Mouse (Mus musculus): ENCODE data around the gene Slc25a20. TPM values are rescaled to one million over a fixed set of nuclear protein-coding genes. Genes with fewer than 3 reads are reported as not detected.
"Not testable (repeated sequence)": the region's sequence is repeated elsewhere in the genome, so short reads cannot be mapped to it uniquely, and the experiment has no call there.

Gene Slc25a20
- polyA plus RNA-seq, 1 experiment from 2014 or later, result 25.0 TPM

DNA sequence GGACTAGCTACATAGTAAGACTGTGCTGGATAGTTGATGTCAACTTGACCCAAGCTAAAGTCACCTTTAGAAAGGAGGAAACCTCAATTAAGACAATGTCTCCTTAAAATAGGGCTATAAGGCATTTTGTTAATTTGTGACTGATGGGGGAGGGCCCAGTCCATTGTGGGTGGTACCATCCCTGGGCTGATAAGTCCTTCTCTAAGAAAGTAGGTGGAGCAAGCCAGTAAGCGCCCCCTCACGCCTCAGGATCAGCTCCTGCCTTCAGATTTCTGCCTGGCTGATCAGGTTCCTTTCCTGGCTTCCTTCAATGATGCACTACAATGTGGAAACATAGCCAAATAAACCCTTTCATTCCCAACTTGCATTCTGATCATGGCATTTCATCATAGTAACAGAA is 26.5 kb upstream of the Slc25a20 start:
- ATAC-seq (replicated peaks; ENCODE audit: low FRiP score) (no peak; the same call in 1 of the 2 replicates), DNase-seq (ENCODE audit: low spot score) (no peak)
- WGBS, result 44% methylated on average over 2 of the region's 2 CpGs
- H3K4me3 ChIP-seq (ENCODE audit: low read depth, low read length), result no peak overlapping the region
- H3K4me2 ChIP-seq, result no peak overlapping the region
- H3K36me3 ChIP-seq (ENCODE audit: control insufficient read depth, insufficient read depth, low read length), result peaks cover 4% of the 10 kb centered on the region; the same call in 1 of the 2 replicates
- H3K4me1 ChIP-seq (replicated peaks; ENCODE audit: control insufficient read depth, insufficient read depth, low read length), result peaks cover 14% of the 10 kb centered on the region
- H3K27me3 ChIP-seq (replicated peaks; ENCODE audit: control insufficient read depth, insufficient read depth, low read length), result no peaks in the 10 kb centered on the region
- no peak overlapping the region for H3K27ac ChIP-seq (ENCODE audit: low read depth, low read length)
- no peaks in the 10 kb centered on the region for H3K9me3 ChIP-seq (ENCODE audit: control insufficient read depth, low read length)
- H3K9ac ChIP-seq (ENCODE audit: low read depth, low read length), result no peak overlapping the region

DNA sequence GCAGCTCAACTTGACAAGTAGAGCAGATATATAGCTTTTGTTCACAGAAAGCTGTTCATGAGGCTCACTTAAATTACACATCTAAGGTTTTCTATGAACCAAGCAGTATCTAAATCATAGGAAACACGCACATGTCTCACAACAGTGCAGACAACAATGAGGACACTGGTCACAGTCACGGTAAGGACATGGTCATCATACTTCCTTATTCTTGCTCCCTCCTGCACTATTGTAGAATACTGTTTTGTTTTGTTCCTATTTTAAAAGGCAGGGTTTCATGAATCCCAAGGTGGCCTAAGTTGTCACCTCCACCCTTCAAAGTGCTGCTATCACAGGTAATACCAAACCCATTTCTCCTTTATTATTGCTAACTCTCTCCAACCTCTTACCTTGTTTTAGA is 22.1 kb upstream of the Slc25a20 start:
- peaks cover 12% of the 10 kb centered on the region; the same call in 1 of the 2 replicates for H3K36me3 ChIP-seq (ENCODE audit: control insufficient read depth, insufficient read depth, low read length)
- H3K9ac ChIP-seq (ENCODE audit: low read depth, low read length), result no peak overlapping the region
- no peak for ATAC-seq (replicated peaks; ENCODE audit: low FRiP score)
- H3K9me3 ChIP-seq (ENCODE audit: control insufficient read depth, low read length), result no peaks in the 10 kb centered on the region
- no peak for DNase-seq (ENCODE audit: low spot score)
- H3K27ac ChIP-seq (ENCODE audit: low read depth, low read length), result no peak overlapping the region
- H3K27me3 ChIP-seq (replicated peaks; ENCODE audit: control insufficient read depth, insufficient read depth, low read length), result no peaks in the 10 kb centered on the region
- peaks cover 5% of the 10 kb centered on the region for H3K4me1 ChIP-seq (replicated peaks; ENCODE audit: control insufficient read depth, insufficient read depth, low read length)
- 66% methylated on average over 2 of the region's 2 CpGs for WGBS
- H3K4me2 ChIP-seq, result no peak overlapping the region
- no peak overlapping the region for H3K4me3 ChIP-seq (ENCODE audit: low read depth, low read length)

DNA sequence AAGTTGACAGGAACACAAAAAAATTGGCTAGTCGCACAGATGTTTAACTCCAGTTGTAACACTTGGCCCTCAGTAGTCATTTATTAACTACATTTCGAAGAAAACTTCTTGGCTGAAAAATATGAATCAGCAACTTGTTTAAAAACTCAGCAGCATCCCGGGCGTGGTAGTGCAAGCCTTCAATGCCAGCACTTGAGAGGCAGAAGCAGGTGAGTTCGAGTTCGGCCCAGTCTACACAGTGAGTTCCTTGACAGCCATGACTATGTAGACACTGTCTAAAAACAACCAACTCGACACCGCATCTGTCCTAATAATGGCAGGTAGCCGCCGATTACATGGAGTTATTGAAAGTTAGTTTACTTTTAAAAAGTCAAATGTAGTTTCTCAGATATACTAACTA is 13.7 kb upstream of the Slc25a20 start:
- Histone ChIP-seq H3K27ac (ENCODE audit: low read depth, low read length) (peak overlapping the region; percentile 87), H3K4me1 (replicated peaks; ENCODE audit: control insufficient read depth, insufficient read depth, low read length) (peaks cover 18% of the 10 kb centered on the region), H3K36me3 (ENCODE audit: control insufficient read depth, insufficient read depth, low read length) (no peaks in the 10 kb centered on the region), H3K9me3 (ENCODE audit: control insufficient read depth, low read length) (no peaks in the 10 kb centered on the region), H3K4me2 (peak overlapping the region; percentile 91), H3K9ac (ENCODE audit: low read depth, low read length) (peak overlapping the region; percentile 79), H3K27me3 (replicated peaks; ENCODE audit: control insufficient read depth, insufficient read depth, low read length) (no peaks in the 10 kb centered on the region), H3K4me3 (ENCODE audit: low read depth, low read length) (peak overlapping the region; percentile 80)
- DNase-seq (ENCODE audit: low spot score) (no peak), ATAC-seq (replicated peaks; ENCODE audit: low FRiP score) (no peak)
- 29% methylated on average over 10 of the region's 10 CpGs for WGBS

DNA sequence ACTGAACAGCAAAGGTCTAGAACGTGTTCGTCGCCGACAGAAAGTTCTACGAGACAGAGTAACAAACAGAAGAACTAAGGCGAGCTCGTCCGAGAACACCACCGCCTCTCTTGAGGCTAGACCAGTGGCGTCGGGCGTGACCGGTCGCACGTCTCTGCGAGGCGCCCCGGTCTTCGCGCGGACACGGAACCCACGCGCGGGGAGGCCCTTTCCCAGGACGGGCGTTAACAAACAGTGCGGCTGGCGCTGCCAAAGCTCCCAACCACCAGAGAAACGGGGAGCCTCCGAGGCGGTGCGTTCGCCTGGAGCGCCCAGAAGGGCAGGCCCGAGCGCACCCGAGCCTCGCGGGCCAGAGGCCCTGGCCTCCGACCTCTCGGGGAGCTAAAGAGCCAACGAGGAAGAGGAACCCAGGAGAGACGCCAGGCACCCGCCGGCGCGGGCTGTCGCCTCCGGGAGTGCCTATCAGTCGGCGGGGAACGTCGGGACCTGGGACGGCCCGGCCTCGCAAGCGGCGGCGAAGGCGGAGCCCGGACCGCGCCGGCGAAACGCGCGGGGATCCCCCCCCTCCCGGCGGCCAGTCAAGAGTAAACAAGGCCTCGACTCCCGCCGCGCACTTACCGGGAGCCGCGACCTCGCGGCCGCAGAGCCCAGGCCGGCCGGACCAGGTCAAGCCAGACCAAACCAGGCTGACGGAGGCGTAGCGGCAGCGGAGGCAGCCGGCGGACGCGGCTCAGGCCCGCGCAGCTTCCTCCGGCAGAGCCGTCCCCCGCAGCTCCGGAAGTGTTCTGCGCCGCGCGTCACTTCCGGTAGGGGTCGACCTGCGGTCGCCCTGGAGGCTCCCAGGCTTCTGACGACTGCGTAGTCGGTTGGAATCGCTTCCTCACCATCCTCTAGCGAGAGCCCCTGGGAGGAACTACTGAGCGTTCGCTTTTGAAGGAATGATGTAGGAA is 13.0 kb upstream of the Slc25a20 start, which contains the start of gene Arih2:
Gene Arih2 (minus strand): TSS at position 776 of the 950 bp plus-strand sequence.
- peak within 1 kb of the TSS; percentile 91 for H3K4me2 ChIP-seq

DNA sequence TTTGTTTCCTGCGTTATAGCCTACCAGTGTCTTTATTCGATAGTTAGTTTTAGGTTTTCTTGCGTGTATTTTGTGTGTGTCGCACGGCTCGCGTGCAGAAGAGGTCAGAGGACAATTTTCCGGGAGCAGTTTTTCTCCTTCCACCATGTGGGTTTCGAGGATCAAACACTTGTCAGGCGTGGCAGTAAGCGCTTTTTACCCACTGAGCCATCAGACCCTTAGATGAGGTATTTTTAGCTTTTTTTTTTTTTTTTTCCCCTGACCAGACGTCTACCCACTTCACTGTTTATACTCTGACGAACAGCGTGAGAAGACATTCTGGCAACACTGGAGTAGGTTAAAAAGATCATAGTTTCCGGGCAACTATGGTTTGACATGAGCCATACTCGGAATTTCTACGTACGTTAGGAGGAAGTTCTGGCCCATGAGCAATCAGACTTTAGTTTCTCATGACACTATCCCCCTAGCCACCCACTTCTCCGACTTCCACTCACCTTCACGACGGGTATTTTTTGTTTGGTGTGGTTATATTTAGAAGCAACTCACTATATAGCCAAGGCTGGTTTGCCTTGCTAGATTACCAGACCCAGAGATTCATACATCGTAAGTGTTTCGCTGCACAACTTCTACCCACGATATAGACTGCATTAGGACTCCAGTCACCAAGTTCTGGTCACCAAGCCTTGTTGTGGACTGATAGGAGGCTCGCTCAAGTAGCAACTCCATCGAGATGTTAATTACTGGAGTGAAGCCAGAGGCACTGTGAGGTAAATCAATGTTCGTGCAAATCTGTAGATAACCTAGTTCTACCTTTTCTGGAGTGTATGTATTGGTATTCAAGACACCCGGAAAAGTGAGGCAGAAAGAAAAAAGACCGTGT is 12.1 kb upstream of the Slc25a20 start:
- Histone ChIP-seq H3K4me1 (replicated peaks; ENCODE audit: control insufficient read depth, insufficient read depth, low read length) (peaks cover 18% of the 10 kb centered on the region), H3K4me2 (peak overlapping the region; percentile 91), H3K27me3 (replicated peaks; ENCODE audit: control insufficient read depth, insufficient read depth, low read length) (no peaks in the 10 kb centered on the region), H3K4me3 (ENCODE audit: low read depth, low read length) (peak overlapping the region; percentile 80), H3K36me3 (ENCODE audit: control insufficient read depth, insufficient read depth, low read length) (no peaks in the 10 kb centered on the region), H3K27ac (ENCODE audit: low read depth, low read length) (peak overlapping the region; percentile 87), H3K9me3 (ENCODE audit: control insufficient read depth, low read length) (no peaks in the 10 kb centered on the region), H3K9ac (ENCODE audit: low read depth, low read length) (peak overlapping the region; percentile 79)
- 20% methylated on average over 29 of the region's 29 CpGs for whole genome bisulfite sequencing
- peak; percentile 35; the same call in 1 of the 2 replicates for ATAC-seq (replicated peaks; ENCODE audit: low FRiP score)
- DNase-seq (ENCODE audit: low spot score), result no peak

More for the DNA sequence above, 13.0 kb upstream of the Slc25a20 start, which contains the start of gene Arih2:
- H3K9ac ChIP-seq (ENCODE audit: low read depth, low read length), result peak within 1 kb of the TSS; percentile 79
- WGBS, result under 1% methylated on average over 99 of the region's 112 CpGs
- H3K27me3 ChIP-seq (replicated peaks; ENCODE audit: control insufficient read depth, insufficient read depth, low read length), result no peaks in the 10 kb centered on the region
- H3K9me3 ChIP-seq (ENCODE audit: control insufficient read depth, low read length), result no peaks in the 10 kb centered on the region
- ATAC-seq (replicated peaks; ENCODE audit: low FRiP score) (peak; percentile 96), DNase-seq (ENCODE audit: low spot score) (peak; percentile 91)
- H3K27ac ChIP-seq (ENCODE audit: low read depth, low read length), result peak within 1 kb of the TSS; percentile 87
- peaks cover 18% of the 10 kb centered on the region for H3K4me1 ChIP-seq (replicated peaks; ENCODE audit: control insufficient read depth, insufficient read depth, low read length)
- peak within 1 kb of the TSS; percentile 80 for H3K4me3 ChIP-seq (ENCODE audit: low read depth, low read length)
- H3K36me3 ChIP-seq (ENCODE audit: control insufficient read depth, insufficient read depth, low read length), result no peaks in the 10 kb centered on the region

DNA sequence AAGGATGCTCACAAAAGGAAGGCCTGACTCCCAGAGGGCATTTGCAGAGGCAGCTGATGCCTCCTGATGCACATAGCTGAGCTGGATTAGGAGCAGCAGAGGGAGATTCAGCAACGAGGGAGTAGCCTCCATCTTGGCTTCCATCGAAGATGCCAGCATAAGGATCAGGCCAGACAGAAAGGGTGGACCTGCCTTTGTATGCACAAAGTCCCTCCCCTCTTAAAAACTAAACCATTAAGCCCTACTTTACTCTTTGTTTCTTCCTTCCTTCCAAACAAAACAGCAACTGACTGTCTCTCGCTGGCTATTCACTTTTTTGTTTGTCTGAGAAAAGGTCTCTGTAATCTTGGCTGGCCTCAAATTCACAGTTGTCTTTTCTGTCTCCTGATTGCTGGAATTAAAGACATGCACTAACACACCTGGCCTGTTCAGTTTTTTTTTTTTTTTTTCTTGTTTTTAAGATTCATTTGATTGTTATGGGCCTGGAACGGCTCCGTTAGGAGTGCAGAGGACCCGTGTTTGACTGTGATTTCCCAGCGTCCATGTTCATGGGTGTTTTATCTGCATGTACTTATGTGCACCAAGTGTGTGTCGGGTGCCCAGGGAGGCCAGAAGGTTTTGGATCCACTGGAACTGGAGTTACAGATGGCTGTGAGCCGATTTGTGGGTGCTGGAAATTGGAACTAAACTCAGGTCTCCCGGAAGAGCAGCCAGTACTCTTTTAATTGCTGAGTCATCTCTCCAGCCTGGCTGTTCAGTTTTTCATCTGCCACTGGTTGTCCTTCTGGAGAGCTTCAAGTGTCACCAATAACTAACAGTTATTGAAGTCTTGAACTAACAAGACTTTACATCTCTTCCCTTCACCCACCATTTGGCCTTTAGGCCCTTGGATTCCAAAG is 7.1 kb upstream of the Slc25a20 start:
- Histone ChIP-seq H3K27ac (ENCODE audit: low read depth, low read length) (no peak overlapping the region), H3K9me3 (ENCODE audit: control insufficient read depth, low read length) (no peaks in the 10 kb centered on the region), H3K27me3 (replicated peaks; ENCODE audit: control insufficient read depth, insufficient read depth, low read length) (no peaks in the 10 kb centered on the region), H3K4me3 (ENCODE audit: low read depth, low read length) (no peak overlapping the region), H3K36me3 (ENCODE audit: control insufficient read depth, insufficient read depth, low read length) (no peaks in the 10 kb centered on the region), H3K4me2 (no peak overlapping the region), H3K4me1 (replicated peaks; ENCODE audit: control insufficient read depth, insufficient read depth, low read length) (peaks cover 7% of the 10 kb centered on the region), H3K9ac (ENCODE audit: low read depth, low read length) (no peak overlapping the region)
- DNase-seq (ENCODE audit: low spot score) (no peak), ATAC-seq (replicated peaks; ENCODE audit: low FRiP score) (0 out of 2 replicates have a peak, but pooled peaks have one; percentile 29)
- 73% methylated on average over 10 of the region's 10 CpGs for WGBS

DNA sequence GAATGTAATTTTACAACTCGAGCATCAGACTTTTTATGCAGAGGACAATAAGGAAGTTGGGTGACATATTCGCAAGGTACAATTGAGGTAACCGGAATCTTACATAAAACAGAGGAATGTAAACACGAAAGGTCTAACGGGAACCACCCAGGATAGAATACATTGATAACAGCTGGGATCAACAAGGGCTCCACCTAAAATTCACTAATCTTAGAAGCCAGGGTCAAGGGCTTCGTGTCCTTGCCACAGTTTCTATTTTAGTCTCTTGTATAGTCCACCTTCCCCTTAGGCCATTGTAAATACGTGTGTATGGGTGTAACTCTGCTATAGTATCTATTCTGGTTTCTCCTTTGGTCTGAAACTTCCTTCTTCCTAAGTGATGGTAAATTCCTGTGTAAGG is 6.0 kb upstream of the Slc25a20 start:
- H3K9me3 ChIP-seq (ENCODE audit: control insufficient read depth, low read length); DNase-seq (ENCODE audit: low spot score); H3K4me3 ChIP-seq (ENCODE audit: low read depth, low read length); H3K27ac ChIP-seq (ENCODE audit: low read depth, low read length); H3K4me1 ChIP-seq (replicated peaks; ENCODE audit: control insufficient read depth, insufficient read depth, low read length); ATAC-seq (replicated peaks; ENCODE audit: low FRiP score); H3K27me3 ChIP-seq (replicated peaks; ENCODE audit: control insufficient read depth, insufficient read depth, low read length); H3K36me3 ChIP-seq (ENCODE audit: control insufficient read depth, insufficient read depth, low read length); H3K4me2 ChIP-seq; H3K9ac ChIP-seq (ENCODE audit: low read depth, low read length): not testable (repeated sequence)
- 72% methylated on average over 7 of the region's 7 CpGs for WGBS
